Mouse (Mus musculus): Measurements from ENCODE around the gene Pus10. TPM values are rescaled to one million over a fixed set of nuclear protein-coding genes. Genes with fewer than 3 reads are reported as not detected.
"Not testable (repeated sequence)": the region's sequence is repeated elsewhere in the genome, so short reads cannot be mapped to it uniquely, and the experiment has no call there.

Gene Pus10
- total RNA-seq, 1 experiment from 2014 or later, result 22.0 TPM

- ATAC-seq (ENCODE audit: extremely low read depth, insufficient number of reproducible peaks, low FRiP score, poor library complexity, severe bottlenecking), result no peak
Measured at GRCm38 (mm10) chr11:23741386-23741785, 75.9 kb downstream of the Pus10 start.

GRCm38 (mm10) chr11:23744352-23744751 lies 78.9 kb downstream of the Pus10 start:
- ATAC-seq (ENCODE audit: extremely low read depth, insufficient number of reproducible peaks, low FRiP score, poor library complexity, severe bottlenecking), result no peak

- ATAC-seq (ENCODE audit: extremely low read depth, insufficient number of reproducible peaks, low FRiP score, poor library complexity, severe bottlenecking), result no peak
Measured at GRCm38 (mm10) chr11:23746102-23746501, 80.6 kb downstream of the Pus10 start.

GRCm38 (mm10) chr11:23753136-23753710 lies 87.7 kb downstream of the Pus10 start:
- no peak for ATAC-seq (ENCODE audit: extremely low read depth, insufficient number of reproducible peaks, low FRiP score, poor library complexity, severe bottlenecking)

- ATAC-seq (ENCODE audit: extremely low read depth, insufficient number of reproducible peaks, low FRiP score, poor library complexity, severe bottlenecking), result no peak
Measured at GRCm38 (mm10) chr11:23754329-23754728, 88.9 kb downstream of the Pus10 start.

- ATAC-seq (ENCODE audit: extremely low read depth, insufficient number of reproducible peaks, low FRiP score, poor library complexity, severe bottlenecking), result no peak
Measured at GRCm38 (mm10) chr11:23758218-23758617, 92.7 kb downstream of the Pus10 start.

GRCm38 (mm10) chr11:23762635-23763034 lies 97.2 kb downstream of the Pus10 start:
- no peak for ATAC-seq (ENCODE audit: extremely low read depth, insufficient number of reproducible peaks, low FRiP score, poor library complexity, severe bottlenecking)

GRCm38 (mm10) chr11:23767369-23767768 lies 101.9 kb downstream of the Pus10 start:
- ATAC-seq (ENCODE audit: extremely low read depth, insufficient number of reproducible peaks, low FRiP score, poor library complexity, severe bottlenecking), result not testable (repeated sequence)

- ATAC-seq (ENCODE audit: extremely low read depth, insufficient number of reproducible peaks, low FRiP score, poor library complexity, severe bottlenecking), result no peak
Measured at GRCm38 (mm10) chr11:23767928-23768327, 102.5 kb downstream of the Pus10 start.

- ATAC-seq (ENCODE audit: extremely low read depth, insufficient number of reproducible peaks, low FRiP score, poor library complexity, severe bottlenecking), result no peak
Measured at GRCm38 (mm10) chr11:23769033-23769432, 103.6 kb downstream of the Pus10 start.

GRCm38 (mm10) chr11:23769686-23770509 lies 104.4 kb downstream of the Pus10 start:
- ATAC-seq (ENCODE audit: extremely low read depth, insufficient number of reproducible peaks, low FRiP score, poor library complexity, severe bottlenecking), result peak; percentile 40

- ATAC-seq (ENCODE audit: extremely low read depth, insufficient number of reproducible peaks, low FRiP score, poor library complexity, severe bottlenecking), result no peak
Measured at GRCm38 (mm10) chr11:23770510-23770759, 105.0 kb downstream of the Pus10 start.

GRCm38 (mm10) chr11:23770760-23771506 lies 105.5 kb downstream of the Pus10 start, which contains the start of gene Rel:
Rel (minus strand) TSS chr11:23770970.
- ATAC-seq (ENCODE audit: extremely low read depth, insufficient number of reproducible peaks, low FRiP score, poor library complexity, severe bottlenecking), result peak; percentile 52

GRCm38 (mm10) chr11:23771507-23772097 lies 106.1 kb downstream of the Pus10 start:
- no peak; the same call in 1 of the 2 replicates for ATAC-seq (ENCODE audit: extremely low read depth, insufficient number of reproducible peaks, low FRiP score, poor library complexity, severe bottlenecking)

- no peak for ATAC-seq (ENCODE audit: extremely low read depth, insufficient number of reproducible peaks, low FRiP score, poor library complexity, severe bottlenecking)
Measured at GRCm38 (mm10) chr11:23772471-23772870, 107.0 kb downstream of the Pus10 start.

- peak; percentile 88 for ATAC-seq (ENCODE audit: extremely low read depth, insufficient number of reproducible peaks, low FRiP score, poor library complexity, severe bottlenecking)
Measured at GRCm38 (mm10) chr11:23778787-23779201, 113.3 kb downstream of the Pus10 start.

GRCm38 (mm10) chr11:23782038-23782437 lies 116.6 kb downstream of the Pus10 start:
- ATAC-seq (ENCODE audit: extremely low read depth, insufficient number of reproducible peaks, low FRiP score, poor library complexity, severe bottlenecking), result peak; percentile 56; the same call in 1 of the 2 replicates
